Mouse (Mus musculus) small intestine, adult 2 months (tissue): Measurements from ENCODE around the gene Tmeff2. TPM values are rescaled to one million over a fixed set of nuclear protein-coding genes. Genes with fewer than 3 reads are reported as not detected.

Source experiments
- H3K27ac ChIP-seq: fragments of 200-500 bp; 2 replicates; pipeline ENCODE4 v1.5.1; 2012; ENCODE audit warnings: low read depth, low read length, control low read depth, inconsistent platforms; ENCODE audit not compliant: insufficient read depth
- H3K27me3 ChIP-seq: fragments of 200-500 bp; 2 replicates; pipeline ENCODE4 v1.6.1; 2012; ENCODE audit warnings: mild to moderate bottlenecking, moderate library complexity, low read length, inconsistent platforms; ENCODE audit not compliant: control insufficient read depth, insufficient read depth
- H3K36me3 ChIP-seq: fragments of 200-500 bp; 2 replicates; pipeline ENCODE4 v1.6.1; 2012; ENCODE audit warnings: mild to moderate bottlenecking, low read length, control low read depth, inconsistent platforms; ENCODE audit not compliant: control insufficient read depth, insufficient read depth
- H3K4me1 ChIP-seq: fragments of 200-500 bp; 2 replicates; pipeline ENCODE4 v1.6.1; 2012; ENCODE audit warnings: low read length, inconsistent platforms, mixed read lengths; ENCODE audit not compliant: control insufficient read depth, insufficient read depth, insufficient read length
- H3K4me3 ChIP-seq: fragments of 200-500 bp; 2 replicates; pipeline ENCODE4 v1.5.1; 2012; ENCODE audit warnings: low read depth, mild to moderate bottlenecking, control low read depth, inconsistent platforms, low read length, moderate library complexity
- CTCF ChIP-seq: fragments of 200-500 bp; IDR thresholded peaks from 2 replicates; pipeline ENCODE4 v1.5.1; 2012; ENCODE audit warnings: low read depth, mild to moderate bottlenecking, control low read depth, inconsistent platforms, low read length, moderate library complexity, mixed read lengths; ENCODE audit not compliant: insufficient replicate concordance, insufficient read length; ENCODE audit errors: extremely low read depth
- POLR2A ChIP-seq: fragments of 200-500 bp; IDR thresholded peaks from 2 replicates; pipeline ENCODE4 v1.6.1; 2012; ENCODE audit warnings: low read depth, mild to moderate bottlenecking, control low read depth, inconsistent platforms, low read length, moderate library complexity
- WGBS: fragments of 180-500 bp; shearing (Covaris S2); methylation state at CpG from one replicate; pipeline ENCODE4 v1.1.7; 2018; 5-methylcytosine and 5-hydroxymethylcytosine counted together
- polyA plus RNA-seq: library from polyadenylated mRNA; depleted of rRNA; stranded (reverse); fragments of >200 nt; gene quantifications from 2 replicates; pipeline ENCODE4 v1.2.3, GENCODE M21; 2012

Gene Tmeff2
- polyA plus RNA-seq, 1 experiment = 0.22 TPM

DNA sequence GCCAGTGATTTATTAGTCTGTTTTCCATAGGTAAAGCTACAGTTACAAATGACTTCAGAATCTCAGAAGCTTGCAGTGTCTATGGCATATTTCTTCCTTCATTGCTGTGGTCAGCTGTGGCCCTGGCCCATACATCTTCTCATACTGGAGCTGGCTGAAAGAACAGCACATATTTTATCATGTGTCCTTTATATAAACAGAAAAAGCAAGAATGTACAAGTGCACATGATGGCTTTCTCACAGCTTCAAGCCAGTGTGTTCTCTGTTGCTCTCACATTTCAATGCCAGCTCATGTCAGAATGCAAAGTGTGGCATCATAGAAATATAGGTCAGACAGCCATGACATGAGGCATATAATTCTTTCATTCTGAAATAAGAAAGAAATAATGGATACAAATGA lies 164.1 kb downstream of the Tmeff2 start:
- H3K4me1 ChIP-seq = no peaks in the 10 kb centered on the region
- H3K27ac ChIP-seq = no peak overlapping the region
- H3K36me3 ChIP-seq = no peaks in the 10 kb centered on the region
- TF ChIP-seq POLR2A = no peak
- no peak for TF ChIP-seq CTCF
- H3K4me3 ChIP-seq = no peak overlapping the region
- H3K27me3 ChIP-seq = no peaks in the 10 kb centered on the region

DNA sequence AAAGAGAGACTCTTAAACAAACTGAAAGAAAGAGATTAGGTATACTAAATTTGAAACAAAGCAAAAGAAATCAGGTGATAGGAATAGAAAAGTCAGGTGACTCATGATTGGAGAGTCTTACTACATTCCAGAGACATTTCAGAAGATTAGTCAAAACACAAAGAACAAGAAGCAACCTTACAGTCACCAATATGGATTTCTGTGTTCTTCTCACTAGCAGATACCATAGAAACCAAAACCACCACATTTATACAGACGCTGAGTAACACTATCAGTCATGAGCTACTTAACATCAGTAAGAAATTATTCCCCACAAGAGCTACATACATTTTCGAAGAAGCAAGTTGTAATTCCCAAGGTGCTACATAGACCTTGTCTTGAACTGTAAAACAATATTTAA lies 165.2 kb downstream of the Tmeff2 start:
- H3K4me3 ChIP-seq = no peak overlapping the region
- H3K27me3 ChIP-seq = no peaks in the 10 kb centered on the region
- H3K4me1 ChIP-seq = no peaks in the 10 kb centered on the region
- H3K27ac ChIP-seq = no peak overlapping the region
- no peak for TF ChIP-seq POLR2A
- TF ChIP-seq CTCF = no peak
- no peaks in the 10 kb centered on the region for H3K36me3 ChIP-seq
- 77% methylated on average over 2 of the region's 2 CpGs for WGBS

DNA sequence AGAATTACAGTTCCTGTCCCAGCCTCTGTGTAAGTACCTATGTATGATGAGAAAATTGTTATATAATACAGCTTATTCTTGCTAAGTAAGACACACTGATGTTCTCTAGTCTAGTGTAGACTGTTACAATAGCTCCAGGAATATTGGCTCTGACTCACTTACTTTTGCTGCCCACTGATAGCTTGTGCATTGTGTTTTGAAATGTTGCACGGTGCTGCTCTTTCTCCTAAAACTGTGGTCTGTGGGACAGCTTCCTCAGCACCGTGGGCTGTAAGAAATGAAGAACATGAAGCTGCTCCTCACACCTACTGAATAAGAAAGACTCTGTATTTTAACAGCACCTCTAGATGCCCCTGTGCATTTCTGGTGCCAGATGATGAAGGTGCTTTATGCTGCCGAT lies 168.4 kb downstream of the Tmeff2 start:
- H3K36me3 ChIP-seq = no peaks in the 10 kb centered on the region
- 82% methylated on average over 3 of the region's 3 CpGs for WGBS

DNA sequence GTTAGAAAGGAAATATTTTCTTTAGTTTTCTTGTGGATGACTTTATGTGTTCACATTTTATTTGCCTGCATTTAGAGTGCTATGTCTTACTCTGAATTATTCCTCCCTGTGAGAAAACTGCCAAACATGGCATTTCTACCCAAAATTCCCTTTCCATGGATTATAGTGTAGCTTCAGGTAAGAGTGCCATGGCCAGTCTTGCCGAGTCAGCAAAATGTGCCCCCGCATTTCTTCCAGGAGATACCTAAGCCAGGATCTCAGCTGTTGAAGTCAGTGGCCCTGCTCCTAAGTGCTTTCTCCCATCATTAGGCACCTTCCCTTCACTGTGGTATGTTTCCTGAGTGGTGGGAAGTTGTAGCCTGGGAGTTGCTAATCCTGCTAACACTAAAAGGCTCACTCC lies 168.8 kb downstream of the Tmeff2 start:
- no peak for TF ChIP-seq CTCF
- TF ChIP-seq POLR2A = no peak

More for the DNA sequence above, 168.4 kb downstream of the Tmeff2 start:
- Histone ChIP-seq H3K27ac (no peak overlapping the region), H3K4me3 (no peak overlapping the region), H3K4me1 (no peaks in the 10 kb centered on the region), H3K27me3 (no peaks in the 10 kb centered on the region)
- TF ChIP-seq POLR2A = no peak
- TF ChIP-seq CTCF = no peak

DNA sequence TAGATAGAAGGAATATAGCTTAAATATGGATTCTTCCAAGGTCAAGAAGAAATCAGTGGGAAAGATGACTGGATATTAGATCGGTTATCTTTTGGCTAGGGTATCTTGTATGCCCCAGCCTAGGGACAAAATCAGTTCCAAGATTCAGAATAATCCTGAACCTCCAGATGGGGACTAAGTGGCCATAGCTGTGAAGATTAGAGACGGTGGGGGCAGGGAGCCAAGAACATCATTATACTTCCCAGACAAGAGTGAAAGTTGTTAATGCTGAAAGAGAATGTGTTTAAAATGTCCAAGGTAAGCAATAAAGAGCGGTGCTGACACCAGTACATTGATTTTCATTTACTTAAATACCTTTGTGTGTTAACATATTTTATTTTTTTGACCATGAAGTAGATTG lies 173.6 kb downstream of the Tmeff2 start:
- Histone ChIP-seq H3K36me3 (no peaks in the 10 kb centered on the region), H3K4me1 (no peaks in the 10 kb centered on the region), H3K27me3 (no peaks in the 10 kb centered on the region), H3K27ac (no peak overlapping the region), H3K4me3 (no peak overlapping the region)
- no peak for TF ChIP-seq POLR2A
- TF ChIP-seq CTCF = no peak
- WGBS = 83% methylated on average over 3 of the region's 3 CpGs

More for the DNA sequence above, 168.8 kb downstream of the Tmeff2 start:
- Histone ChIP-seq H3K4me1 (no peaks in the 10 kb centered on the region), H3K27ac (no peak overlapping the region), H3K27me3 (no peaks in the 10 kb centered on the region), H3K4me3 (no peak overlapping the region), H3K36me3 (no peaks in the 10 kb centered on the region)
- 86% methylated on average over 2 of the region's 2 CpGs for WGBS

DNA sequence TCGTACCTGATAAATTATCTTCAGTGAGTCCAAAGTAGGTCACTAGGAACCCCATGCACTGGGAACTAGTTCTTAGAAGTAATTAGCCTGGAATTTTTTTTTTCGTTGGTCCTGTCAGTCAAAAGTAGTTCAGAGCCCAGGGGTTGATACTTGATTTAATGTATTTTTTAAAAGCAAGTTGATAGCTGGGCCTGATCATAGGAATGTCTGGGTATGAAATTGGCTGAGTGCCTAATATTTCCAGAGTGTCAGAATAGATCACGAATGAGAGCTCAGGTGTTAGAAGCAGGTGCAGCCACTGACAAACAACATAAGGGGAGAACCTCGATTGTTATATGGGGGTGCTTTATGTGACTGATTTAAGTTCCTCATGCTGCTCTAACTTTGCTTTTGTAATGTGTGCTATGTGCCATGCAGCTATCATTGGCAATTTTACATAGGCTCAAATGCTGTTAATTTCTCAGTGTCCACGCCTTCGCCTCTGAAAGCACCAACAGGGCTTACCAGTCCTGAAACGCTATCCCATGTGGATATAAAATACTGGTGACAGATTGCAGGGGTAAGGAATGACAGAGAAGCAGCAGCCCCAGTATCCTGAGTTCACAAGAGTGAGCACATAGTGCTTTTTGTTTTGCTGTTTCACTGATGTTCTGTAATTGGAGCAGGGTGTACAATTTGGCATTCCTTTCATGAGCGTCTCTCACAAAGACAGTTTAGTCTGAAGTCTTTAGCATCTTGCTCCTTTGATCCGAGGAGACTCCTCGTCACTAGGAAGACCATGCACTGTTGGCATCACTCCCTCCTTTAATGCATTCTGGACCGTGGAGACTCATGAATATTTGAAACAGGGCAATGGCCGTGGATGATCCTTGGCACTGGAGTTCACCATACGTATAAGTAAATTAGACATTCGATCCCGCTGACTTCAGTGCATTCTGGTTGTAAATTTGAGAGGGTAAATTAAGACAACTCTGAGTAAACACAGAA lies 175.6 kb downstream of the Tmeff2 start:
- Histone ChIP-seq H3K36me3 (no peaks in the 10 kb centered on the region), H3K27ac (no peak overlapping the region), H3K27me3 (no peaks in the 10 kb centered on the region), H3K4me1 (no peaks in the 10 kb centered on the region), H3K4me3 (no peak overlapping the region)
- TF ChIP-seq CTCF = no peak
- no peak for TF ChIP-seq POLR2A
- WGBS = 82% methylated on average over 15 of the region's 15 CpGs

DNA sequence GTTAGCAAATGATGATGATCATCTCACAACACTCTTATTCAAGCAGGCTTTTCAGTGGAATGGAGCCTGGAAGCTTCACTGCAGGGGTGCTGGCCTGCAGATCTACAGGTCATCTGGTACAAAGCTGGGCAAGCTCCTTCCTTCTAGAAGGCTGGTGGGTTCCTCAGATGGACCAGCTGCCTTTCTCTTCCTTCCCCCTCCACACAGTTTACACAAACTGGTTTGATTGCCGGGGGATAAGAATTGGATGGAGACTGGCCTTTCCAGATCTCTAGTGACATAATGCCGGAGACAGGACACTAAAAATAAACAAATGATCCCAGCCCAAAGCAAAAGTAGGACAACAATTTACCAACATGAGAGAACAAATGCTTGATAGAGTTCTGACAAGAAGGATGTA lies 188.5 kb downstream of the Tmeff2 start:
- 69% methylated on average over 2 of the region's 2 CpGs for WGBS
- Histone ChIP-seq H3K36me3 (no peaks in the 10 kb centered on the region), H3K27ac (no peak overlapping the region), H3K4me1 (no peaks in the 10 kb centered on the region), H3K27me3 (no peaks in the 10 kb centered on the region), H3K4me3 (no peak overlapping the region)
- no peak for TF ChIP-seq POLR2A
